Mouse (Mus musculus): ENCODE measurements around the gene Grm4.

- no peak for TF ChIP-seq CTCF (IDR thresholded peaks at IDR 0.05; ENCODE audit: low read depth)
- TF ChIP-seq EP300 (IDR thresholded peaks at IDR 0.05; ENCODE audit: low read depth): no peak
Observed at GRCm38 (mm10) chr17:27480143-27481103, 40.8 kb downstream of the Grm4 start.

Data from liver, embryonic 14.5 days (tissue).